Mouse (Mus musculus): Measurements from ENCODE around the gene Mab21l3. TPM values are rescaled to one million over a fixed set of nuclear protein-coding genes. Genes with fewer than 3 reads are reported as not detected.

Mab21l3 gene
- polyA plus RNA-seq, 1 experiment from 2014 or later = 0.09 TPM

DNA sequence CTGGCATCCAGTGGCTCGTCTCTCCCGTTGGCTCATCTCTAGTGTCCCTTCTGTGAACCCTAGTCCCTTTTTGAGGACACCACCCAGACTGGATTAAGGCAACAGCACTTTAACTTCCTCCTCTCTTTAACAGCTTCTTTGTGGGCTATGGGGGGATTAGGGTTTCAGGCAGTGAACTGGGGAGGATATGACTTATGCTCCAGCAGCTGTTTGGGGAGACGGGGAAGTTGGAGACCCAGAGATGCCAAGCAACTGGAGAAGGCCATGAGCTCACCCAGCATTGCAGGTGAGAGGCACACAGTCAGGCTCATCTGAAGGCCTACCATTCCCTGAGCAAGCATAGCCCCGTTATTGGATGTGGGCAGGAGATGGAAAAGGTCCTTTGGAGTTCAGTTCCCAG lies 36.8 kb downstream of the Mab21l3 start:
- no peaks in the 10 kb centered on the region for H3K27me3 ChIP-seq (ENCODE audit: control insufficient read depth, insufficient read depth, low read depth, low read length)
- H3K27ac ChIP-seq (ENCODE audit: low read length) = no peak overlapping the region
- no peak overlapping the region for H3K4me2 ChIP-seq (ENCODE audit: low read length)
- ATAC-seq = peak; percentile 30
- no peaks in the 10 kb centered on the region for H3K36me3 ChIP-seq (ENCODE audit: control insufficient read depth, insufficient read depth, low read length)
- 75% methylated on average over 4 of the region's 4 CpGs for WGBS
- no peaks in the 10 kb centered on the region for H3K9me3 ChIP-seq (replicated peaks; ENCODE audit: control insufficient read depth, low read length, poor library complexity, severe bottlenecking)
- H3K4me1 ChIP-seq (ENCODE audit: control insufficient read depth, insufficient read depth, low read length) = no peaks in the 10 kb centered on the region; the same call in 1 of the 2 replicates
- no peak overlapping the region for H3K9ac ChIP-seq (ENCODE audit: low read depth, low read length)
- no peak overlapping the region for H3K4me3 ChIP-seq (ENCODE audit: low read depth, low read length)

- Histone ChIP-seq H3K27me3 (ENCODE audit: control insufficient read depth, insufficient read depth, low read depth, low read length) (no peaks in the 10 kb centered on the region), H3K9me3 (replicated peaks; ENCODE audit: control insufficient read depth, low read length, poor library complexity, severe bottlenecking) (no peaks in the 10 kb centered on the region), H3K36me3 (ENCODE audit: control insufficient read depth, insufficient read depth, low read length) (no peaks in the 10 kb centered on the region), H3K4me3 (ENCODE audit: low read depth, low read length) (no peak overlapping the region), H3K4me2 (ENCODE audit: low read length) (no peak overlapping the region), H3K4me1 (ENCODE audit: control insufficient read depth, insufficient read depth, low read length) (peaks cover 7% of the 10 kb centered on the region; the same call in 1 of the 2 replicates), H3K27ac (ENCODE audit: low read length) (no peak overlapping the region), H3K9ac (ENCODE audit: low read depth, low read length) (no peak overlapping the region)
- 94% methylated on average over 6 of the region's 6 CpGs for WGBS
- no peak for ATAC-seq
Observed at GRCm38 (mm10) chr3:101807646-101808045, 41.1 kb downstream of the Mab21l3 start.

DNA sequence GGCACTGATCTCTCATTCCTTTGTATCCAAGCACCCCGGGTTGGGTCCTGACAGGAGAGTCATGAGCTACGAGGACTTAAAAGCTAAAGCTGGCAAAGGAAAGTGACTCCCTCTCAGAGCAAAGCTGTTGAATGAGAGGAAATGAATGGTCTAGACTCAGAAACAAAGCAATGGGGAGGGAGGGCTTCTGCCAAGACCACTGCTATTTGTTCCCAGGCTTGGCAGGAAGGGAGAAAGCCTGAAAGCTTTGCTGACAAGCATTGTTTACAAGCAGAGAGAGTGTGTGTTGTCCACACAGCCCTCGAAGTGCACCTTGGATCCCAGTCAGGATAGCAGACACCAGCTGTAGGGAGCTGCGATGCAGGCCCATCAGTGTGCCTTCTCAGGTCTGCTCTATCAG lies 41.8 kb downstream of the Mab21l3 start:
- no peaks in the 10 kb centered on the region for H3K9me3 ChIP-seq (replicated peaks; ENCODE audit: control insufficient read depth, low read length, poor library complexity, severe bottlenecking)
- peak; percentile 46; the same call in 1 of the 2 replicates for ATAC-seq
- no peak overlapping the region for H3K4me3 ChIP-seq (ENCODE audit: low read depth, low read length)
- H3K4me2 ChIP-seq (ENCODE audit: low read length) = no peak overlapping the region
- no peaks in the 10 kb centered on the region for H3K27me3 ChIP-seq (ENCODE audit: control insufficient read depth, insufficient read depth, low read depth, low read length)
- H3K36me3 ChIP-seq (ENCODE audit: control insufficient read depth, insufficient read depth, low read length) = no peaks in the 10 kb centered on the region
- peaks cover 7% of the 10 kb centered on the region; the same call in 1 of the 2 replicates for H3K4me1 ChIP-seq (ENCODE audit: control insufficient read depth, insufficient read depth, low read length)
- WGBS = 39% methylated on average over 4 of the region's 4 CpGs
- no peak overlapping the region for H3K27ac ChIP-seq (ENCODE audit: low read length)
- no peak overlapping the region for H3K9ac ChIP-seq (ENCODE audit: low read depth, low read length)

DNA sequence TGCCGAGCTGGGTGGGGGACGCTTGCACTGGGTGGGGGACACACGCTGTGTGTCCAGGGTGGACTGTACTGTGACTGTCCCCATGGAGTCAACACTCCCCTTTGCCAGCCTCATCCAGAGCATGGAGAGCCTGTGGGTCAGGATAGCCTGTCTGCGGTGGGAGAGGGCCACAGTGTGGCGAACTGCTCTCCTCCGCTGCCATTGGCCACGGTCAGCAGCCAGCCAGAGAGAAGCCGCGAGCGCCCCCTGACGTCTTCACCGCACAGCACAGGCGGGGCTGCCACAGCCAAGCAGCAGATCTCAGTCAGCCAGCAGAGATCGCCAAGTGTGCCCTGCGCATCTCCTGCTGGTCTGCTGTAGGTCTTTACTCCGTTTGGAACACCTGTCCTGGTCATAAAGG lies 42.6 kb downstream of the Mab21l3 start:
- no peaks in the 10 kb centered on the region for H3K36me3 ChIP-seq (ENCODE audit: control insufficient read depth, insufficient read depth, low read length)
- no peak overlapping the region for H3K9ac ChIP-seq (ENCODE audit: low read depth, low read length)
- 4% methylated on average over 16 of the region's 16 CpGs for WGBS
- peak; percentile 90 for ATAC-seq
- H3K27me3 ChIP-seq (ENCODE audit: control insufficient read depth, insufficient read depth, low read depth, low read length) = no peaks in the 10 kb centered on the region
- no peak overlapping the region; the same call in 1 of the 2 replicates for H3K4me2 ChIP-seq (ENCODE audit: low read length)
- peaks cover 7% of the 10 kb centered on the region; the same call in 1 of the 2 replicates for H3K4me1 ChIP-seq (ENCODE audit: control insufficient read depth, insufficient read depth, low read length)
- H3K4me3 ChIP-seq (ENCODE audit: low read depth, low read length) = no peak overlapping the region
- no peaks in the 10 kb centered on the region for H3K9me3 ChIP-seq (replicated peaks; ENCODE audit: control insufficient read depth, low read length, poor library complexity, severe bottlenecking)
- no peak overlapping the region for H3K27ac ChIP-seq (ENCODE audit: low read length)

GRCm38 (mm10) chr3:101805562-101806004 lies 43.2 kb downstream of the Mab21l3 start:
- Histone ChIP-seq H3K27me3 (ENCODE audit: control insufficient read depth, insufficient read depth, low read depth, low read length) (no peaks in the 10 kb centered on the region), H3K4me3 (ENCODE audit: low read depth, low read length) (no peak overlapping the region), H3K36me3 (ENCODE audit: control insufficient read depth, insufficient read depth, low read length) (no peaks in the 10 kb centered on the region), H3K4me2 (ENCODE audit: low read length) (no peak overlapping the region), H3K4me1 (ENCODE audit: control insufficient read depth, insufficient read depth, low read length) (peaks cover 7% of the 10 kb centered on the region; the same call in 1 of the 2 replicates), H3K27ac (ENCODE audit: low read length) (no peak overlapping the region), H3K9me3 (replicated peaks; ENCODE audit: control insufficient read depth, low read length, poor library complexity, severe bottlenecking) (no peaks in the 10 kb centered on the region), H3K9ac (ENCODE audit: low read depth, low read length) (no peak overlapping the region)
- WGBS = 26% methylated on average over 13 of the region's 13 CpGs
- ATAC-seq = 0 out of 2 replicates have a peak, but pooled peaks have one; percentile 34

GRCm38 (mm10) chr3:101804971-101805561 lies 43.7 kb downstream of the Mab21l3 start:
- ATAC-seq = no peak
- no peaks in the 10 kb centered on the region for H3K27me3 ChIP-seq (ENCODE audit: control insufficient read depth, insufficient read depth, low read depth, low read length)
- no peak overlapping the region for H3K4me2 ChIP-seq (ENCODE audit: low read length)
- WGBS = 37% methylated on average over 11 of the region's 11 CpGs
- peaks cover 7% of the 10 kb centered on the region; the same call in 1 of the 2 replicates for H3K4me1 ChIP-seq (ENCODE audit: control insufficient read depth, insufficient read depth, low read length)
- H3K4me3 ChIP-seq (ENCODE audit: low read depth, low read length) = no peak overlapping the region
- H3K27ac ChIP-seq (ENCODE audit: low read length) = no peak overlapping the region
- H3K9me3 ChIP-seq (replicated peaks; ENCODE audit: control insufficient read depth, low read length, poor library complexity, severe bottlenecking) = no peaks in the 10 kb centered on the region
- H3K36me3 ChIP-seq (ENCODE audit: control insufficient read depth, insufficient read depth, low read length) = no peaks in the 10 kb centered on the region
- no peak overlapping the region for H3K9ac ChIP-seq (ENCODE audit: low read depth, low read length)

- no peak overlapping the region for H3K4me3 ChIP-seq (ENCODE audit: low read depth, low read length)
- H3K27ac ChIP-seq (ENCODE audit: low read length) = no peak overlapping the region
- H3K9ac ChIP-seq (ENCODE audit: low read depth, low read length) = no peak overlapping the region
- H3K9me3 ChIP-seq (replicated peaks; ENCODE audit: control insufficient read depth, low read length, poor library complexity, severe bottlenecking) = no peaks in the 10 kb centered on the region
- H3K27me3 ChIP-seq (ENCODE audit: control insufficient read depth, insufficient read depth, low read depth, low read length) = no peaks in the 10 kb centered on the region
- H3K36me3 ChIP-seq (ENCODE audit: control insufficient read depth, insufficient read depth, low read length) = no peaks in the 10 kb centered on the region
- WGBS = 65% methylated on average over 6 of the region's 6 CpGs
- peaks cover 7% of the 10 kb centered on the region; the same call in 1 of the 2 replicates for H3K4me1 ChIP-seq (ENCODE audit: control insufficient read depth, insufficient read depth, low read length)
- ATAC-seq = no peak
- H3K4me2 ChIP-seq (ENCODE audit: low read length) = no peak overlapping the region
Observed at GRCm38 (mm10) chr3:101804331-101804730, 44.4 kb downstream of the Mab21l3 start.

GRCm38 (mm10) chr3:101803764-101804163 lies 45.0 kb downstream of the Mab21l3 start:
- H3K4me3 ChIP-seq (ENCODE audit: low read depth, low read length) = no peak overlapping the region
- no peak overlapping the region for H3K4me2 ChIP-seq (ENCODE audit: low read length)
- H3K27ac ChIP-seq (ENCODE audit: low read length) = no peak overlapping the region
- H3K9ac ChIP-seq (ENCODE audit: low read depth, low read length) = no peak overlapping the region
- WGBS = 75% methylated on average over 6 of the region's 6 CpGs
- no peak for ATAC-seq
- H3K36me3 ChIP-seq (ENCODE audit: control insufficient read depth, insufficient read depth, low read length) = no peaks in the 10 kb centered on the region
- H3K27me3 ChIP-seq (ENCODE audit: control insufficient read depth, insufficient read depth, low read depth, low read length) = no peaks in the 10 kb centered on the region
- H3K4me1 ChIP-seq (ENCODE audit: control insufficient read depth, insufficient read depth, low read length) = peaks cover 7% of the 10 kb centered on the region; the same call in 1 of the 2 replicates
- H3K9me3 ChIP-seq (replicated peaks; ENCODE audit: control insufficient read depth, low read length, poor library complexity, severe bottlenecking) = no peaks in the 10 kb centered on the region

GRCm38 (mm10) chr3:101802746-101803145 lies 46.0 kb downstream of the Mab21l3 start:
- no peak overlapping the region for H3K4me2 ChIP-seq (ENCODE audit: low read length)
- H3K9ac ChIP-seq (ENCODE audit: low read depth, low read length) = no peak overlapping the region
- 80% methylated on average over 6 of the region's 6 CpGs for WGBS
- peaks cover 11% of the 10 kb centered on the region; the same call in 1 of the 2 replicates for H3K4me1 ChIP-seq (ENCODE audit: control insufficient read depth, insufficient read depth, low read length)
- no peak overlapping the region for H3K4me3 ChIP-seq (ENCODE audit: low read depth, low read length)
- no peaks in the 10 kb centered on the region for H3K9me3 ChIP-seq (replicated peaks; ENCODE audit: control insufficient read depth, low read length, poor library complexity, severe bottlenecking)
- H3K27me3 ChIP-seq (ENCODE audit: control insufficient read depth, insufficient read depth, low read depth, low read length) = no peaks in the 10 kb centered on the region
- H3K36me3 ChIP-seq (ENCODE audit: control insufficient read depth, insufficient read depth, low read length) = no peaks in the 10 kb centered on the region
- ATAC-seq = no peak
- no peak overlapping the region for H3K27ac ChIP-seq (ENCODE audit: low read length)

Data from midbrain, embryonic 16.5 days (tissue).